Mouse (Mus musculus): ENCODE results near the gene Bex2.
"Not testable (repeated sequence)": the region's sequence is repeated elsewhere in the genome, so short reads cannot be mapped to it uniquely, and the experiment has no call there.

- not testable (repeated sequence) for TF ChIP-seq EP300, CTCF (IDR thresholded peaks at IDR 0.05; ENCODE audit: low read depth)
These were observed 640 bp downstream of the Bex2 start for GRCm38 (mm10) chrX:136067201-136067991.
